Mouse (Mus musculus): Measurements from ENCODE around the gene Plekhb2. TPM values are rescaled to one million over a fixed set of nuclear protein-coding genes. Genes with fewer than 3 reads are reported as not detected.

Plekhb2 gene
- polyA plus RNA-seq, 1 experiment from 2014 or later: 67.2 TPM

DNA sequence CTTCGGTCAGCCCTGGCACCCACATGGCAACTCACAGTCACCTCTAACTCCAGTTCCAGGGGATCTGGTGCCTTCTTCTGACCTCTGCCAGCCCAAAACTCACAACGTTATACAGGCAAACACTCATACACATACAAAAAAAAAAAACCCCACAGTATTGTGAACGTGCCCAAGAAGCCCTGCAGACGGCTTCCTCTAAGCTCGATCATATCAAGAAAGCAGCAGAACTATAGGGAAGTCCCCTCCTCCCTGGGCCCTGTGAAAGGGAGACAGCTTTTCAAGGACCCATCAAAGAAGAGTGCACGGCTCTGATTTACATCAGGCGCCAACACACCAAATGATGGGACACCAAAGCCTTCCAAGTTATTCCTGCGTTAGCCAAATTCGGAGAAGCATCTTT lies 23.9 kb upstream of the Plekhb2 start:
- Histone ChIP-seq H3K9me3 (ENCODE audit: control insufficient read depth, low read length) (no peaks in the 10 kb centered on the region), H3K4me3 (replicated peaks; ENCODE audit: low read depth, low read length) (no peak overlapping the region), H3K9ac (replicated peaks; ENCODE audit: low read length) (no peak overlapping the region), H3K4me1 (ENCODE audit: control insufficient read depth, insufficient read depth, low read length) (0 out of 2 replicates have a peak, but pooled peaks cover 3% of the 10 kb centered on the region), H3K36me3 (ENCODE audit: control insufficient read depth, insufficient read depth, low read length) (peaks cover 59% of the 10 kb centered on the region), H3K27me3 (ENCODE audit: control insufficient read depth, insufficient read depth, low read length) (no peaks in the 10 kb centered on the region), H3K4me2 (ENCODE audit: low read length) (no peak overlapping the region), H3K27ac (replicated peaks; ENCODE audit: low read depth, low read length) (no peak overlapping the region)
- DNase-seq: no peak
- no peak for ATAC-seq (ENCODE audit: low FRiP score, low TSS enrichment)
- WGBS: 91% methylated on average over 9 of the region's 9 CpGs

- WGBS: 90% methylated on average over 7 of the region's 7 CpGs
- Histone ChIP-seq H3K27me3 (ENCODE audit: control insufficient read depth, insufficient read depth, low read length) (no peaks in the 10 kb centered on the region), H3K36me3 (ENCODE audit: control insufficient read depth, insufficient read depth, low read length) (peaks cover 48% of the 10 kb centered on the region), H3K4me2 (ENCODE audit: low read length) (no peak overlapping the region), H3K4me3 (replicated peaks; ENCODE audit: low read depth, low read length) (no peak overlapping the region), H3K9ac (replicated peaks; ENCODE audit: low read length) (no peak overlapping the region), H3K27ac (replicated peaks; ENCODE audit: low read depth, low read length) (no peak overlapping the region), H3K9me3 (ENCODE audit: control insufficient read depth, low read length) (no peaks in the 10 kb centered on the region), H3K4me1 (ENCODE audit: control insufficient read depth, insufficient read depth, low read length) (0 out of 2 replicates have a peak, but pooled peaks cover 3% of the 10 kb centered on the region)
- ATAC-seq (ENCODE audit: low FRiP score, low TSS enrichment) (no peak), DNase-seq (peak; percentile 29)
Measured at GRCm38 (mm10) chr1:34827900-34828299, 21.9 kb upstream of the Plekhb2 start.

GRCm38 (mm10) chr1:34828528-34829294 lies 21.1 kb upstream of the Plekhb2 start:
- no peak overlapping the region for H3K4me2 ChIP-seq (ENCODE audit: low read length)
- H3K4me3 ChIP-seq (replicated peaks; ENCODE audit: low read depth, low read length): no peak overlapping the region
- DNase-seq: no peak
- peaks cover 48% of the 10 kb centered on the region for H3K36me3 ChIP-seq (ENCODE audit: control insufficient read depth, insufficient read depth, low read length)
- H3K27me3 ChIP-seq (ENCODE audit: control insufficient read depth, insufficient read depth, low read length): no peaks in the 10 kb centered on the region
- no peak for ATAC-seq (ENCODE audit: low FRiP score, low TSS enrichment)
- H3K9ac ChIP-seq (replicated peaks; ENCODE audit: low read length): no peak overlapping the region
- no peak overlapping the region for H3K27ac ChIP-seq (replicated peaks; ENCODE audit: low read depth, low read length)
- no peaks in the 10 kb centered on the region for H3K9me3 ChIP-seq (ENCODE audit: control insufficient read depth, low read length)
- 95% methylated on average over 5 of the region's 5 CpGs for WGBS
- H3K4me1 ChIP-seq (ENCODE audit: control insufficient read depth, insufficient read depth, low read length): 0 out of 2 replicates have a peak, but pooled peaks cover 3% of the 10 kb centered on the region

DNA sequence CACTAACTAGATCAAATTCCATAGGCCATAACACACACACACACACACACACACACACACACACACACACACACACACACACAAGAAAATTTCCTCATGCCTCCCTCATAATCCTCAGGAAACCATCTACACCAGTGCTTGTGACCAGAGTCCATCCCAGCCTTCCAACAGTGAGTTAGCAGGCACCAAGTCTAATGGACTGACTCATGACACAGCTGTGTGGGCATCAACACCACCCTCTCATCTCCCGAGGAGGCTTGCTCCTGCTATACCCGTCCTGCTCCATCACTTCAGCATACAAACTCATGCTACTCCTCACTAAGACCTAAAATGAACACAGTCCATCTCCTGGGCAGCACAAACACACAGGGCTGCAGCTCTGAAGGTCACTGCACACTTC lies 18.8 kb upstream of the Plekhb2 start:
- 0 out of 2 replicates have a peak, but pooled peaks cover 3% of the 10 kb centered on the region for H3K4me1 ChIP-seq (ENCODE audit: control insufficient read depth, insufficient read depth, low read length)
- H3K27me3 ChIP-seq (ENCODE audit: control insufficient read depth, insufficient read depth, low read length): no peaks in the 10 kb centered on the region
- H3K36me3 ChIP-seq (ENCODE audit: control insufficient read depth, insufficient read depth, low read length): peaks cover 59% of the 10 kb centered on the region
- no peaks in the 10 kb centered on the region for H3K9me3 ChIP-seq (ENCODE audit: control insufficient read depth, low read length)
- DNase-seq (no peak), ATAC-seq (ENCODE audit: low FRiP score, low TSS enrichment) (no peak)
- no peak overlapping the region for H3K4me2 ChIP-seq (ENCODE audit: low read length)
- WGBS: 78% methylated on average over 2 of the region's 2 CpGs
- no peak overlapping the region for H3K4me3 ChIP-seq (replicated peaks; ENCODE audit: low read depth, low read length)
- no peak overlapping the region for H3K9ac ChIP-seq (replicated peaks; ENCODE audit: low read length)
- no peak overlapping the region for H3K27ac ChIP-seq (replicated peaks; ENCODE audit: low read depth, low read length)

DNA sequence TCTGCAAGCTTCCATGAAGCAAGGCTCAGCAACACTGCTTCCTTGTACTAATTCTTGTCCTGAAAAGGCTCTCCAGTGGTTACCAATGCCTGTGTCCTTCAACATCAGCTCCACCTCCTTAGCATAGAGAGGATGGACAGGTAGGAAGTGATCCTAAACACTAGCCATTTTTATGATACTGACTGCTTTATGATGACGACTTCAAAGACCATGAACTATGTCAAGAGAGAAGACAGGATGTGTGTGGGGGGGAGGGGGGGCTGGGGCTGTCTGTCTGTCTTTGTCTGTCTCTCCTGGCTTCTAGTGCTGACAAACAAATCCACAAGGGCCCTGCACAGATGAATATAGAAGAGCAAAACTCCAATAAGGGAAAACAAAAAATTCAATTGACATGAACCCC lies 18.4 kb upstream of the Plekhb2 start:
- no peaks in the 10 kb centered on the region for H3K9me3 ChIP-seq (ENCODE audit: control insufficient read depth, low read length)
- H3K4me2 ChIP-seq (ENCODE audit: low read length): no peak overlapping the region
- peaks cover 59% of the 10 kb centered on the region for H3K36me3 ChIP-seq (ENCODE audit: control insufficient read depth, insufficient read depth, low read length)
- H3K27ac ChIP-seq (replicated peaks; ENCODE audit: low read depth, low read length): no peak overlapping the region
- H3K9ac ChIP-seq (replicated peaks; ENCODE audit: low read length): no peak overlapping the region
- no peak for ATAC-seq (ENCODE audit: low FRiP score, low TSS enrichment)
- H3K4me3 ChIP-seq (replicated peaks; ENCODE audit: low read depth, low read length): no peak overlapping the region
- H3K27me3 ChIP-seq (ENCODE audit: control insufficient read depth, insufficient read depth, low read length): no peaks in the 10 kb centered on the region
- 84% methylated on average over 1 of the region's 1 CpGs for WGBS
- H3K4me1 ChIP-seq (ENCODE audit: control insufficient read depth, insufficient read depth, low read length): 0 out of 2 replicates have a peak, but pooled peaks cover 3% of the 10 kb centered on the region
- no peak for DNase-seq

- H3K36me3 ChIP-seq (ENCODE audit: control insufficient read depth, insufficient read depth, low read length): peaks cover 29% of the 10 kb centered on the region
- H3K27ac ChIP-seq (replicated peaks; ENCODE audit: low read depth, low read length): no peak overlapping the region
- H3K9ac ChIP-seq (replicated peaks; ENCODE audit: low read length): no peak overlapping the region
- H3K4me2 ChIP-seq (ENCODE audit: low read length): no peak overlapping the region
- H3K4me1 ChIP-seq (ENCODE audit: control insufficient read depth, insufficient read depth, low read length): peaks cover 21% of the 10 kb centered on the region
- no peak for DNase-seq
- no peak overlapping the region for H3K4me3 ChIP-seq (replicated peaks; ENCODE audit: low read depth, low read length)
- no peak for ATAC-seq (ENCODE audit: low FRiP score, low TSS enrichment)
- 90% methylated on average over 2 of the region's 2 CpGs for WGBS
- no peaks in the 10 kb centered on the region for H3K27me3 ChIP-seq (ENCODE audit: control insufficient read depth, insufficient read depth, low read length)
- H3K9me3 ChIP-seq (ENCODE audit: control insufficient read depth, low read length): no peaks in the 10 kb centered on the region
Measured at GRCm38 (mm10) chr1:34834904-34835303, 14.9 kb upstream of the Plekhb2 start.

DNA sequence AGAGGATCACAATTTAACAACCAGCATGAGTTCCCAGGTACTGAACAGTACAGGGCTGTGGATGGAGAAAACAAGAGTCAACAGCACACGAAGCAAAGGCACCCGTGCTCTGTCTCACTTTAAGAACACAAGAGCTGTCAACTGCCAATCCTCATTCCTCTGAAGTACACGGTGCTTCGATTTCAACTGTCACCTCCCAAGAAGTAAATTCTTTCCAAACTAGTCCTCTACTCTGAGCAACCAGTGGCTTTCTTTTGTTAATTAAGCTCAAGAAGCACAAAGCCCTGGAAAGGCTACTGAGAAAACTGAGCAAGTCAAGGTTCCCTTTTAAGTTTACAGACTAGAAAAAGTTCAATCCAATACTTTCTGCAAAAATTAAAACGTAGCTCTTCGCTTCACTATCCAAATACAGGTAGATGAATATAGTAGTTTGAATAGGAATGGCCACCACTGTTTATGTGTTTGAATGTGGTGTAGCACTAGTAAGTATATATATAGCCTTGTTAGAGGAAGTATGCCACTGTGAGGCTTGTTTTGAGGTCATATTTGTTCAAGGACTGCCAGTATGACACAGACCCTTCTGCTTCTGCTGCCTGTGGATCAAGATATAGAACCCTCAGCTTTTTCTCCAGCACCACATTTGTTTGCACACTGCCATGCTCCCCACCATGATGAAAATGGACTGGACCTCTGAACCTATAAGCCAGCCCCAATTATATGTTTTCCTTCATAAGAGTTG lies 11.7 kb upstream of the Plekhb2 start:
- Histone ChIP-seq H3K36me3 (ENCODE audit: control insufficient read depth, insufficient read depth, low read length) (peaks cover 23% of the 10 kb centered on the region), H3K27ac (replicated peaks; ENCODE audit: low read depth, low read length) (no peak overlapping the region), H3K4me2 (ENCODE audit: low read length) (no peak overlapping the region), H3K4me1 (ENCODE audit: control insufficient read depth, insufficient read depth, low read length) (peaks cover 34% of the 10 kb centered on the region), H3K4me3 (replicated peaks; ENCODE audit: low read depth, low read length) (no peak overlapping the region), H3K9ac (replicated peaks; ENCODE audit: low read length) (no peak overlapping the region), H3K27me3 (ENCODE audit: control insufficient read depth, insufficient read depth, low read length) (no peaks in the 10 kb centered on the region), H3K9me3 (ENCODE audit: control insufficient read depth, low read length) (no peaks in the 10 kb centered on the region)
- no peak for ATAC-seq (ENCODE audit: low FRiP score, low TSS enrichment)
- DNase-seq: no peak
- WGBS: 43% methylated on average over 6 of the region's 6 CpGs

GRCm38 (mm10) chr1:34839241-34839640 lies 10.5 kb upstream of the Plekhb2 start:
- H3K27ac ChIP-seq (replicated peaks; ENCODE audit: low read depth, low read length): no peak overlapping the region
- no peak overlapping the region for H3K9ac ChIP-seq (replicated peaks; ENCODE audit: low read length)
- no peaks in the 10 kb centered on the region for H3K9me3 ChIP-seq (ENCODE audit: control insufficient read depth, low read length)
- H3K36me3 ChIP-seq (ENCODE audit: control insufficient read depth, insufficient read depth, low read length): peaks cover 20% of the 10 kb centered on the region
- WGBS: 63% methylated on average over 12 of the region's 12 CpGs
- no peak for DNase-seq
- H3K4me1 ChIP-seq (ENCODE audit: control insufficient read depth, insufficient read depth, low read length): peaks cover 34% of the 10 kb centered on the region
- H3K27me3 ChIP-seq (ENCODE audit: control insufficient read depth, insufficient read depth, low read length): no peaks in the 10 kb centered on the region
- H3K4me2 ChIP-seq (ENCODE audit: low read length): no peak overlapping the region
- ATAC-seq (ENCODE audit: low FRiP score, low TSS enrichment): no peak
- H3K4me3 ChIP-seq (replicated peaks; ENCODE audit: low read depth, low read length): no peak overlapping the region

Measured in midbrain, embryonic 14.5 days (tissue).